9 mouse cellular contexts compared by ENCODE assay signal in the genomic region with DNA sequence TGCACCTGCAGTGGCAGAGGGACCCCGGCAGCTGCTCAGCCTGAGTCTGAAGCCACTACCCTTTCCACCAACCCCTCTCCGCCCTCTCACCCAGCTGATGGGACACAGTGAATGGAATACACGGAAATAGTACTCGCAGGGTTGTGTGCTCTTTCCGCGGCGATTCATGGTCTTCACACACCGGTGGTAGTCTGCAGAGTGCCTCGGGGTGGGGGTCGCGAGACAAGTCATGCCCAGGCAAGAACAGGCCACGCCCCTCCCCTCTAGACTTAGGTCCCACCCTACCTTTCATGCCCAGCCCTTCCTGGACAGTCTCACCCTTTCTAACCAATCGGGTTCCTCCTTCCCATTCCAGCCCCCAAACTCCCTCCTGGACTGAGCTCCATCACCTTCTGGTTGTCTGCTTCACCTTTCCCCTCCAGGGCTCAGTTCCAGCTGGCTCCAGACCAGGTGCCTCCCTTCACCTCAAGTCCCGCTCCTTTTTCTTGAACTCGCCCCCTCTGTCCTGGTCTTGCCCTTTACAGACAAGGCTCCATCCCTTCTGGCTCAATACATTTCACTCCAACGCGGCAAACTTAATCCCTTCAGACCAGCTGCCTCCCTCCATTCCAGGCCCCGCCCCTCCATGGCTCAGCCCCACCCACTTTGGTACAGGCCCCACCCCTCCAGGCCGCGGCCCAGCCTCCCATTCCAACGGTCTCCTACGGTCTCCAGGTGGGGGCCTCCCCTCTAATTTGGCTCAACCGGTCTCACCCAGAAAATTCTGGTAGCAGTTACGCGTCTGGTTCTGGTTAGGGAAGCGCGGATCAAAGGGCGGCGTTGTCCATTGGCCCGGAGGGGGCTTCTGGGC. TPM values are rescaled to one million over a fixed set of nuclear protein-coding genes. Genes with fewer than 3 reads are reported as not detected.
DNase-seq lines count a peak whose midpoint lies in the region; ATAC-seq and TF ChIP-seq lines count a peak whose summit lies in the region.
"Had no signal": no experiment of that assay in that cellular context is flagged by ENCODE, and none has a peak within 500 bp of the region (broad histone marks: within the 10 kb centered on the region; RNA-seq: fewer than 3 reads in every experiment).

No protein-coding gene starts in this region.

- TF ChIP-seq POLR2A in bone marrow macrophage, adult 2 months (IDR thresholded peaks at IDR 0.05; ENCODE audit: borderline replicate concordance, low read depth, low read length), result no peak

- peak overlapping the region; percentile 74 for H3K4me2 ChIP-seq in kidney, embryonic 16.5 days (replicated peaks; ENCODE audit: low read depth, low read length)

- under 1% methylated on average over 30 of the region's 30 CpGs for WGBS in kidney, embryonic 16.5 days

- no peaks in the 10 kb centered on the region for H3K27me3 ChIP-seq in kidney, embryonic 16.5 days (ENCODE audit: insufficient read depth, low read length)

- peaks cover 7% of the 10 kb centered on the region; the same call in 1 of the 2 replicates for H3K4me1 ChIP-seq in bone marrow macrophage, adult 2 months (ENCODE audit: control insufficient read depth, insufficient read depth, low read length)
- peaks cover 19% of the 10 kb centered on the region for H3K4me1 ChIP-seq in kidney, embryonic 16.5 days (ENCODE audit: insufficient read depth, low read length)

- no peak overlapping the region for H3K27ac ChIP-seq in bone marrow macrophage, adult 2 months (ENCODE audit: insufficient read depth, low read depth, low read length)
- H3K27ac ChIP-seq in kidney, embryonic 16.5 days (ENCODE audit: low read length), result peak overlapping the region; percentile 80

- no peak for TF ChIP-seq CTCF in bone marrow macrophage, adult 2 months (IDR thresholded peaks at IDR 0.05; ENCODE audit: low read depth, low read length)

- peaks cover 6% of the 10 kb centered on the region; the same call in 1 of the 2 replicates for H3K36me3 ChIP-seq in kidney, embryonic 16.5 days (ENCODE audit: insufficient read depth, low read length)

- no peaks in the 10 kb centered on the region for H3K9me3 ChIP-seq in kidney, embryonic 16.5 days (ENCODE audit: low read length)

- H3K9ac ChIP-seq in kidney, embryonic 16.5 days (replicated peaks; ENCODE audit: low read length), result peak overlapping the region; percentile 61

- peak overlapping the region; percentile 36 for H3K4me3 ChIP-seq in bone marrow macrophage, adult 2 months (ENCODE audit: insufficient read depth, low read length)
- peak overlapping the region; percentile 58 for H3K4me3 ChIP-seq in kidney, embryonic 16.5 days (ENCODE audit: low read length)

- DNase-seq in cerebellum, postnatal 14 days, result peak; percentile 41 to 68
- DNase-seq in cerebellum, adult 9-11 months, result no peak
- peak; percentile 61 for DNase-seq in forelimb bud, embryonic 11.5 days (ENCODE audit: low read depth, low spot score)
- peak; percentile 21 for DNase-seq in lung, postnatal 25 days (ENCODE audit: low spot score)
- peak; percentile 66 for DNase-seq in spleen, adult 12 weeks (ENCODE audit: low spot score)
- DNase-seq in right cerebral cortex, adult 2 months (ENCODE audit: low spot score in 2 of 2), result no peak

- ATAC-seq in kidney, embryonic 16.5 days (ENCODE audit: low FRiP score, low TSS enrichment), result peak; percentile 86

RNA-seq across cellular contexts. Expression of a gene that starts 0.7 kb away (rescaled TPM):
- polyA plus RNA-seq in bone marrow macrophage, adult 2 months (2012; ENCODE audit: insufficient read depth, insufficient read length, missing spikeins), result 8.0 and 8.1 TPM in 2 replicates
- polyA plus RNA-seq in kidney, embryonic 16.5 days (2015; fragmentation: Nextera tagmentation; extraction: Ambion mirVana), result 71.2 and 71.4 TPM in 2 replicates

RNA-seq across cellular contexts. Expression of a gene that starts 12.3 kb away (rescaled TPM):
- polyA plus RNA-seq in bone marrow macrophage, adult 2 months (2012; ENCODE audit: insufficient read depth, insufficient read length, missing spikeins), result 109 and 120 TPM in 2 replicates
- polyA plus RNA-seq in kidney, embryonic 16.5 days (2015; fragmentation: Nextera tagmentation; extraction: Ambion mirVana), result 99.3 and 104 TPM in 2 replicates

RNA-seq across cellular contexts. Expression of a gene that starts 18.9 kb away (rescaled TPM):
- polyA plus RNA-seq in bone marrow macrophage, adult 2 months (2012; ENCODE audit: insufficient read depth, insufficient read length, missing spikeins), result not detected in 2 replicates
- not detected in 2 replicates for polyA plus RNA-seq in kidney, embryonic 16.5 days (2015; fragmentation: Nextera tagmentation; extraction: Ambion mirVana)
- polyA plus RNA-seq: C2C12 had no signal

RNA-seq across cellular contexts. Expression of a gene that starts 27.1 kb away (rescaled TPM):
- polyA plus RNA-seq in bone marrow macrophage, adult 2 months (2012; ENCODE audit: insufficient read depth, insufficient read length, missing spikeins), result 33.6 and 36.4 TPM in 2 replicates
- polyA plus RNA-seq in kidney, embryonic 16.5 days (2015; fragmentation: Nextera tagmentation; extraction: Ambion mirVana), result 0.07 and 0.08 TPM in 2 replicates

RNA-seq across cellular contexts. Expression of a gene that starts 30.5 kb away (rescaled TPM):
- not detected in 2 replicates for polyA plus RNA-seq in bone marrow macrophage, adult 2 months (2012; ENCODE audit: insufficient read depth, insufficient read length, missing spikeins)
- polyA plus RNA-seq in kidney, embryonic 16.5 days (2015; fragmentation: Nextera tagmentation; extraction: Ambion mirVana), result 0.17 and 0.42 TPM in 2 replicates

Comparison
In these comparisons a context has a peak if more than half of its experiments do, and no peak if none do; other contexts are left out.
1. DNase-seq: peak in cerebellum, postnatal 14 days (2 of 2), forelimb bud, embryonic 11.5 days (single experiment), lung, postnatal 25 days (single experiment) and spleen, adult 12 weeks (single experiment); none in cerebellum, adult 9-11 months (single experiment) and right cerebral cortex, adult 2 months (0 of 2).